Mouse (Mus musculus) limb, embryonic 15.5 days (tissue): ENCODE measurements around the gene Kif1c. TPM values are rescaled to one million over a fixed set of nuclear protein-coding genes. Genes with fewer than 3 reads are reported as not detected.

Experiments
- ATAC-seq: fragments of 200-750 bp; cut with Nextera tagmentation; 2 replicates; pipeline ENCODE4 v1.8.0; 2017; ENCODE audit warnings: low read depth, moderate TSS enrichment; ENCODE audit not compliant: insufficient number of reproducible peaks, low FRiP score, low TSS enrichment
- H3K27ac ChIP-seq: fragments of 300-500 bp; sonication (generic); 2 replicates; pipeline ENCODE4 v1.5.1; 2015; ENCODE audit warnings: moderate library complexity, mild to moderate bottlenecking, inconsistent platforms
- H3K27me3 ChIP-seq: fragments of 300-500 bp; sonication (generic); 2 replicates; pipeline ENCODE4 v1.6.1; 2015; ENCODE audit warnings: inconsistent platforms
- H3K36me3 ChIP-seq: fragments of 300-500 bp; sonication (generic); 2 replicates; pipeline ENCODE4 v1.6.1; 2015; ENCODE audit warnings: inconsistent platforms
- H3K4me1 ChIP-seq: fragments of 300-500 bp; sonication (generic); 2 replicates; pipeline ENCODE4 v1.6.1; 2015; ENCODE audit warnings: inconsistent platforms
- H3K4me2 ChIP-seq: fragments of 300-500 bp; sonication (generic); 2 replicates; pipeline ENCODE4 v1.6.1; 2015; ENCODE audit warnings: mild to moderate bottlenecking, inconsistent platforms
- H3K4me3 ChIP-seq: fragments of 300-500 bp; sonication (generic); 2 replicates; pipeline ENCODE4 v1.5.1; 2015; ENCODE audit warnings: mild to moderate bottlenecking, inconsistent platforms
- H3K9ac ChIP-seq: fragments of 300-500 bp; sonication (generic); 2 replicates; pipeline ENCODE4 v1.6.1; 2015; ENCODE audit warnings: inconsistent platforms
- H3K9me3 ChIP-seq: fragments of 300-500 bp; sonication (generic); 2 replicates; pipeline ENCODE4 v1.6.1; 2016; ENCODE audit warnings: inconsistent platforms
- WGBS: fragments of 180-500 bp; shearing (Covaris S2); methylation state at CpG from one replicate; pipeline ENCODE4 v1.1.7; 2015; 5-methylcytosine and 5-hydroxymethylcytosine counted together
- polyA plus RNA-seq: library from polyadenylated mRNA; unstranded; fragments of >200 nt; fragmentation: Nextera tagmentation; extraction: Ambion mirVana; gene quantifications from 2 replicates; pipeline ENCODE4 v1.2.1, GENCODE M21; 2015

Gene Kif1c
- polyA plus RNA-seq, 1 experiment from 2014 or later: 5.3 TPM

DNA sequence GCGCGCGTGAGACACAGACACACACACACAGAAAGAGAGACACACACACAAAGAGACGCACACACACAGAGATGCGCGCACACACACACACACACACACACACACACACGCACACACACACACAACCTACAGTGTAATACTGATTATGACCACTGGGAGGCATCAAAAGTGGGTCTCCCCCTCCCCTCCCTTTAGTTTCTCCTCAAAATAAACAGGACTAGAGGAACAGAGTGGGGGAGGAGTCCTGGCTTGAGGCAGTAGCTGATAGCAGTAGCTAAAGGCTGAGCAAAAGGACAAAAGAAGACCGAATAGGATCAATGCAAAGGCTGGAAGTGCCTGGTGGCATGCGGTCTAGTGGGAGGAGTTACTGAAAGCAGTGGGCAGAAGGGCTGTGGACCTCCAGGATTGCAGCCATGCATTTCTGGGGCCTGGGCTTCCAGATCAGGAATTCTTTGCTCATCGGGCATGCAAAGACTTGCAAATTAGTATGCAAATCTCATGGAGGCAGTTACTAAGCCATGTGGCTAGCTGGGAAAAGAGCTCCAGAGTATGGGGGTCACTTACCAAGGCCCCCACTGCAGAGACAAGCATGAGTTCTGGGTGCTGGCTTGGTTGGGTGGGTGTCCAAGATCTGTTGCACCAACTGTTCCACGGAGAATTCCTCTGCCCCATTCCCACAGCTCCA lies 18.3 kb upstream of the Kif1c start:
- Histone ChIP-seq H3K9ac (no peak overlapping the region), H3K27ac (no peak overlapping the region)
- 30% methylated on average over 11 of the region's 11 CpGs for WGBS

DNA sequence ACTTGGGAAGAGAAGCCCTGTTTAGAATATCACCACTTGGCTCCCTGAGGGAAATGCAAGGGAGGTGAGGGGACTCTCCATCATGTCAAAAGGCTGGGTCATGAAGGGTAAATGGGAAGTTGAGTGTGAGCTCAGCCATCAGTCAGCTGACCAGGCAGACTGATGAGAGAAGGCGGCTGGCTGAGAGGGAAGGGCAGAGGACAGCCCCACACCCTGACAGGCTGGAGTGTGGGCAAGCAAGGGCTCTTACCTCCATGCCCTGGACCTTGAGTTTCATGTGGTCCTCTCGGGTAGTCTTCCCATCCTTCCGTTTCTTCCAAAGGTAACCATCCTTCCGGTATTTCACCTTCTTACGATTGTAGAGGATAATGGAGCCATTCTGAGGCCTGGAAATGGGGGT lies 16.7 kb upstream of the Kif1c start:
- no peak for ATAC-seq
- H3K4me2 ChIP-seq: no peak overlapping the region
- no peaks in the 10 kb centered on the region for H3K27me3 ChIP-seq
- H3K27ac ChIP-seq: no peak overlapping the region
- WGBS: 90% methylated on average over 5 of the region's 5 CpGs
- H3K36me3 ChIP-seq: peaks cover 64% of the 10 kb centered on the region
- no peak overlapping the region for H3K9ac ChIP-seq
- H3K4me3 ChIP-seq: no peak overlapping the region
- peaks cover 24% of the 10 kb centered on the region for H3K4me1 ChIP-seq
- no peaks in the 10 kb centered on the region for H3K9me3 ChIP-seq

More for the DNA sequence above, 18.3 kb upstream of the Kif1c start:
- H3K27me3 ChIP-seq: no peaks in the 10 kb centered on the region
- H3K4me2 ChIP-seq: no peak overlapping the region
- H3K36me3 ChIP-seq: peaks cover 70% of the 10 kb centered on the region
- H3K4me3 ChIP-seq: no peak overlapping the region
- ATAC-seq: no peak
- H3K4me1 ChIP-seq: peaks cover 15% of the 10 kb centered on the region
- H3K9me3 ChIP-seq: no peaks in the 10 kb centered on the region

DNA sequence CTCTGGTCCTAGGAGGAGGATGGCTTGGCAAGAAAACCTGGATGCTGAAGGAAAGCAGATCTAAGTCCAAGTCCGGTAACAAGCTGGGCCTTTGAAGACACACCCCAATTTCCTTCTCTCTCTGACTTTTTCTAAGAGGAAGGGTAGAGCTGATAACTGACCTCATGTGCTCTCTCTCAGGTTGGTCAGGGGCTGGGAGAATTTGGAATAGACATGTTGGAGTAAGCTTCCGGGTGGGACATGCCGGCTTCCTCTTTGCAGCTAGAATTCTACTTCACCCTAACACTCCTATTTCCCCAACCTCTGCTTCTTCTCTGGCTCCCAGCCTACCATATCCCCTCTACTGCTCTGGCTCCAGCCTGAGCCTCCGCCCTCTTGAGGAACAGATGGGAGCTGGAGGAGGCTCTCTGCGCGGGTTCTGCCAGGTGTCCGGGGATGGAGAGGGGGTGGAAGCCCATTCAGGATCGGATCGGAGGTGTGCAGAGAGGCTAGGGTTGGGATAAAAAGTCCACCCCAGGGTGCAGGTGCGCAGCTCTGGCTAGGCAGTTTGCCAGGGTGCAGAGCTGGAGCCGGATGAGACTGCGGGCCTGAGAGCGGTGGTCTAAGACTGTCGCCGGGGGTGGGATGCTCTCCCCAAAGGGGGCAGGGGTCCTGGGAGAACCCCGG lies 13.3 kb upstream of the Kif1c start:
- 2% methylated on average over 16 of the region's 16 CpGs for WGBS
- peak; percentile 50 for ATAC-seq
- Histone ChIP-seq H3K4me1 (peaks cover 26% of the 10 kb centered on the region), H3K4me2 (peak overlapping the region; percentile 77), H3K9ac (peak overlapping the region; percentile 73), H3K9me3 (no peaks in the 10 kb centered on the region), H3K27me3 (no peaks in the 10 kb centered on the region), H3K36me3 (peaks cover 35% of the 10 kb centered on the region), H3K4me3 (peak overlapping the region; percentile 68), H3K27ac (peak overlapping the region; percentile 90)

DNA sequence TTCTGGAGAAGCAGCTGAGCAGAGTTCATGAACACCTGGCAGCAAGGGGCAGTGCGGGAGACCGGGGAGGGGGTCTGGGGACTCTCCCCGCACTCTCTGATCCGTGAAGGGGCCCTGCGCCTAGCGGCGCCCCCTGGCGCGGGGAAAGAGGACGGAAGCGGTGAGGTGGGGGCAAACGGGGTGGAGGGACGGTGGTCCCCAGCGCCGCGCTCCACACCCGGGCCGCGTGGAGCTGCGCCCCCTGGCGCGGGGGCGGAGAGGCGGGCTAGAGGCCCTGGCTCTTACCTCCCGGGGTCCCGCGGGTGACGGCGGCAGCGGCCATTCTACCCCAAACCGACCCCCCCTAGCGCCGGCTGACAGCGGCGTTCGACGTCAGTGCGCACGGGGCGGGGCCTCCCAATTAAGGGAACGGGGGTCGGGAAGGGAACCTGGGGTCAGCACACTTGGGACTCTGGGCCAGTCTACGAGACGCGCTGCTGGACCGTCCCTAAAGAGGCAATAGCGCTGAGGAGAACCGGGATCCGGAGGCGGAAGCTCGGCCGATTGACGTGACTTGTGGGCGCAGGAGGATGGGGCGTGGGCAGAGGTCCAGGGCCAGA lies 12.6 kb upstream of the Kif1c start, which contains the start of gene Camta2:
Gene Camta2, minus strand, starts transcription at position 505 of the 599 bp plus-strand sequence.
- H3K4me2 ChIP-seq: peak within 1 kb of the TSS; percentile 77
- WGBS: under 1% methylated on average over 53 of the region's 55 CpGs
- peak within 1 kb of the TSS; percentile 68 for H3K4me3 ChIP-seq
- H3K36me3 ChIP-seq: peaks cover 29% of the 10 kb centered on the region
- peak within 1 kb of the TSS; percentile 73 for H3K9ac ChIP-seq
- H3K27me3 ChIP-seq: no peaks in the 10 kb centered on the region
- no peaks in the 10 kb centered on the region for H3K9me3 ChIP-seq
- peak within 1 kb of the TSS; percentile 90 for H3K27ac ChIP-seq
- ATAC-seq: peak; percentile 74; the same call in 1 of the 2 replicates
- H3K4me1 ChIP-seq: peaks cover 23% of the 10 kb centered on the region

DNA sequence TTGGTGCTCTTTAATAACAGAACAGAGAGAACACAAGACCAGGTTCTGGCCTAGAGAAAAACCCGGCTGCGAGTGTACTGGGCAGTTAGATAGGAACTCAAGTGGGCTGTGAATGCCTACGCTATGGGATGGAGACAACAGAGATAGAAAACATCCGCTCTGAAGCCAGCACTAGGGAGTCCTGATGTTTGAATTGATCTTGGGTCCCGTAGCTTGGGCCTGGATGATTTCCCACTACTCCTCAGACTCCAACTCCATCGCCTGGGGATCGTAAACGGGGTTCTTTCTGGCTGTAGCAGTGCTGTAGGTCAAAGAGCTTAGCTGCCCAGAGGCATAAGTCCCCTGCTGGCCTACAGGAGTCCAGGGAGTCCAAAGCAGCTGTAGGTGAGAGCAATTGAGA lies 12.0 kb upstream of the Kif1c start:
- Histone ChIP-seq H3K4me1 (peaks cover 23% of the 10 kb centered on the region), H3K9ac (peak overlapping the region; percentile 73; the same call in 1 of the 2 replicates), H3K36me3 (peaks cover 22% of the 10 kb centered on the region), H3K27ac (peak overlapping the region; percentile 90), H3K4me2 (peak overlapping the region; percentile 77), H3K9me3 (no peaks in the 10 kb centered on the region), H3K27me3 (no peaks in the 10 kb centered on the region), H3K4me3 (peak overlapping the region; percentile 68)
- no peak for ATAC-seq
- WGBS: 17% methylated on average over 8 of the region's 8 CpGs

DNA sequence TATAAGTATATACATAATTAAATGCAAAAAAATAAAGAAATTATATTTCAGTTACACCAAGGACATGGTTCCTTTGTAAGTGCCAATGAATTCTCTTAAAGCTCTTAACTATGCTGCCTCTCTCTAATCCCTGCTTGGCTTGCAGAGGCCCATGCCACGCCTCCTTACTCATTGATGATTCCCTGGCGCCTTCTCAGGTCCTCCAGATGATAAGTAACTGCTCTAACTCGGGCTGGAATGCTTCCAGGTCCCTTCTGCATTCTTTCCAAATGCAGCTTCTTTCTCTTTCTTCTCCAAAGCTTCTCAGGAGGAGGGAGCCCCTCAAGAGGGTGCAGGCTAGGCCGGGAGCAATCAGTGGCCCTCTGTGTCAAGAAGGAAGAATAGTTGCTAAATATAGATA lies 10.8 kb upstream of the Kif1c start:
- Histone ChIP-seq H3K9me3 (no peaks in the 10 kb centered on the region), H3K4me3 (no peak overlapping the region), H3K36me3 (peaks cover 10% of the 10 kb centered on the region), H3K27me3 (no peaks in the 10 kb centered on the region), H3K27ac (no peak overlapping the region), H3K4me2 (no peak overlapping the region), H3K9ac (no peak overlapping the region), H3K4me1 (peaks cover 23% of the 10 kb centered on the region)
- 57% methylated on average over 4 of the region's 4 CpGs for WGBS
- no peak for ATAC-seq

DNA sequence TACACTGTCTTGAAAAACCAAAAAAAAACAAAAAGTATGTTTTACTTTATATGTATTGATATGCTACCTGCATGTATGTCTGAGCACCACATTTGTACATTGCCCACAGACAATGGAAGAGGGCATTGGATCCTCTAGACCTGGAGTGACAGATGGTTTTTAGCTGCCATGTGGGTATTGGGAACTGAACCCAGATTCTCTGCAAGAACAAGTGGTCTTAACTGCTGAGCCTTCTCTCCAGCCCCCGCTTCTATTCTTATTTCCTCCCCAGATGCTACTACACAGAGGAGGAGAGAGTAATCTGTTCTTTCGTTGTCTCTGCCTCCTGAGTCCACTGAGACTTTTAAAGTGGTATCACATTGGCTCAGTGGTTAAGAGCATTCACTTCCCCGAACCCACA lies 6.8 kb upstream of the Kif1c start:
- ATAC-seq: no peak
- Histone ChIP-seq H3K36me3 (no peaks in the 10 kb centered on the region), H3K27ac (no peak overlapping the region), H3K4me1 (peaks cover 6% of the 10 kb centered on the region), H3K4me2 (no peak overlapping the region), H3K27me3 (no peaks in the 10 kb centered on the region), H3K9me3 (no peaks in the 10 kb centered on the region), H3K9ac (no peak overlapping the region), H3K4me3 (no peak overlapping the region)
- WGBS: 69% methylated on average over 3 of the region's 3 CpGs

DNA sequence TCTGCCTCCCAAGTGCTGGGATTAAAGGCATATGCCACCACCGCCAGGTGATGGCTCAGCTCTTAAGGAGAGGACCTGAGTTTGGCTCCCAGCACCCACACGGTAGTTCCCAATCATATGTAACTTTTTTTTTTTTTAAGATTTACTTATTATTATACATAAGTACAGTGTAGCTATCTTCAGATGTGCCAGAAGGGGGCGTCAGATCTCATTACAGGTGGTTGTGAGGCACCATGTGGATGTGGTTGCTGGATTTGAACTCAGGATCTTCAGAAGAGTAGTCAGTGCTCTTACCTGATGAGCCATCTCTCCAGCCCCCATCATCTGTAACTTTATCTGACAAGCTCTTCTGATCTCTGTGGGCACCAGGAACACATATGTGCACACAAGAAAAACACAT lies 3.0 kb upstream of the Kif1c start:
- WGBS: 72% methylated on average over 3 of the region's 3 CpGs

DNA sequence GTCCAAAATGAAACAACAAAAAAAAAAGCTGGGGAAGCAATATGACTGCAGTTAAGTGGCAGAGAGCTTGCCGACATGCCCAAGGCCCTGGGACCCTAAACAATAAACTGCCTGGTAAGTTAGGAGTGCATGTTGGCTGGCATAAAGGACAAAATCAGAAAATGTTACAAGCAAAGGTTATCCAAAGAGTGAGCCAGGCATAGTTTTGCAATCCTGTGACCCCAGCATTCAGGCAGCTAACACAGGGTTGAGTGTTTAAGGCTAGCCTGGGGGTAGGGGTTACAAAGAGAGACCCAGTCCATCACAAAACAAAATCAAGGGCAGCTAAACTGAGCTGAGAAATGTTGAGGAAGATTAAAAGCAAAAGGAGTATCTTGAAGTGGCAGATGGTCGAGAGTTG lies 1.3 kb upstream of the Kif1c start:
- no peak overlapping the region for H3K27ac ChIP-seq
- H3K9ac ChIP-seq: no peak overlapping the region
- no peak overlapping the region for H3K4me2 ChIP-seq
- peaks cover 10% of the 10 kb centered on the region for H3K36me3 ChIP-seq
- WGBS: 70% methylated on average over 2 of the region's 2 CpGs
- H3K4me1 ChIP-seq: peaks cover 29% of the 10 kb centered on the region
- no peaks in the 10 kb centered on the region for H3K27me3 ChIP-seq
- no peak for ATAC-seq
- H3K9me3 ChIP-seq: no peaks in the 10 kb centered on the region
- H3K4me3 ChIP-seq: no peak overlapping the region

More for the DNA sequence above, 3.0 kb upstream of the Kif1c start:
- Histone ChIP-seq H3K27me3 (no peaks in the 10 kb centered on the region), H3K9me3 (no peaks in the 10 kb centered on the region), H3K9ac (no peak overlapping the region), H3K4me1 (peaks cover 18% of the 10 kb centered on the region), H3K27ac (no peak overlapping the region), H3K4me2 (no peak overlapping the region), H3K4me3 (no peak overlapping the region), H3K36me3 (no peaks in the 10 kb centered on the region)
- ATAC-seq: no peak

DNA sequence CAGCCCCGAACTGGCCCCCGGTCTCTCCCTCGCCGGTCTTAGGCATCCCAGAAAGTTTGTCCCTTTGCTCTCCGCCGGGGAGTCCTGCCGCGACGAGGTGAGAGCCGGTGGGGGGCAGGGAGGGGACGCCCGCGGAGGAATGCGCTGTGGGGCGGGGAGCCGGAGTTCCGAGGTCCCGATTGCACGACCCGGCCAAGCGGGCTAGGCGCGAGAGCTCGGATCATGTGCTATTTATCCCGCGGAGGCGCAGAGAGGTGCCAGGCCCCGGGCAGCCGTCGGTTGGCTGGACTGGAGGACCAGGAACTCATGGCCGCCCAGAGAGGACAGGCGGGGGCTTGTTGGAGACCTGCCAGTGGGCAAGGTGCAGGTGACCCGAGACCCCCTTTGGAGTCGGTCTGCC lies 265 bp downstream of the Kif1c start:
- peak; percentile 25 for ATAC-seq
- Histone ChIP-seq H3K4me3 (peak overlapping the region; percentile 92), H3K9ac (peak overlapping the region; percentile 93), H3K27ac (peak overlapping the region; percentile 97), H3K9me3 (no peaks in the 10 kb centered on the region), H3K27me3 (no peaks in the 10 kb centered on the region), H3K4me1 (peaks cover 29% of the 10 kb centered on the region), H3K36me3 (peaks cover 26% of the 10 kb centered on the region), H3K4me2 (peak overlapping the region; percentile 86)
- under 1% methylated on average over 34 of the region's 34 CpGs for WGBS

DNA sequence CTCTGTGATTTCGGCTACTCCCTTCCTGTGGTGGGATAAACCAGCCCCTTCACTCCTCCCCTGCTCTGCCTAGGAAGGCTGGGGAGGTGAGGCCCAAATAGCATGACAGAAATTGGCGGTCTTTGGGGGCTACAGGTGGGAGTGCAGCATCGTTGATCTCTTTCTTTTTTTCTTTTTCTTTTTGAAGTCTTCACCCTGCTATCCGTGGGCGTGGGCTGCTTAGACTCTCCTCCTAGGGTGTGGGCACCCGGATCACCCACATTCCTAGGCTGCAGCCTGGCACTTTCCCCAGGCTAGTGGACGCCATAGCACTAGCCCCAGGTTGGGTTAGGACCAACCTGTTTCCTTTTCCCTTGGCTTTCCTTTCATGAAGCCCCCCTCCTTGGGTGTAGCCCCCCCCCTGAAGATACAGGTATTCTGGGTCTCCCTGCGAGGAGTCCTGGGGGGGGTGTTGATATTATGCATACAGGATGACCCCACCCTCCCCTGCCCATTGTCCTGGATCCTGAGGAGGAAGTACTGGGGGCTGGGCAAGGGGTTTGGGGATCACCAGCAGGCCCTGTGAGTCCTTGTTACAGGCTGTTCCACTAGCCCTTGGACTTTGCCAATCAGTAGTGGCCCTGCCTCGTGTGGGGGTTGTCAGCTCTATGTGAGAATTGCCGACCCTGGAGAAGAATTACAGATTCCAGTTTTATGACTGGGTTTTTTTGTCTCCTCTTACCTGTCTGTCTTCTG lies 1.0 kb downstream of the Kif1c start:
- Histone ChIP-seq H3K9ac (peak overlapping the region; percentile 93), H3K4me2 (peak overlapping the region; percentile 86), H3K27me3 (no peaks in the 10 kb centered on the region), H3K9me3 (no peaks in the 10 kb centered on the region), H3K4me1 (peaks cover 29% of the 10 kb centered on the region), H3K36me3 (peaks cover 34% of the 10 kb centered on the region), H3K27ac (peak overlapping the region; percentile 97), H3K4me3 (peak overlapping the region; percentile 92)
- no peak for ATAC-seq
- WGBS: 9% methylated on average over 10 of the region's 10 CpGs
